Mouse (Mus musculus) midbrain, embryonic 11.5 days (tissue): ENCODE measurements at regions not wholly inside any gene's neighbourhood (a gene's known extent, or its start where the extent isn't known, plus 50 kb on each side); places are given as distances from the start of the nearest gene placed in this dataset.

Experiments used
- ATAC-seq: fragments of 200-750 bp; cut with Nextera tagmentation; 2 replicates; pipeline ENCODE4 v1.8.0; 2017; ENCODE audit warnings: moderate TSS enrichment, moderate library complexity; ENCODE audit not compliant: low FRiP score
- DNase-seq: peaks from one replicate; pipeline ENCODE4 v3.0.0; 2015; ENCODE audit warnings: low spot score; ENCODE audit errors: missing footprints
- H3K27ac ChIP-seq: fragments of 300-500 bp; sonication (generic); 2 replicates; pipeline ENCODE4 v1.5.1; 2014; ENCODE audit warnings: low read depth, low read length
- H3K27me3 ChIP-seq: fragments of 300-500 bp; sonication (generic); 2 replicates; pipeline ENCODE4 v1.6.1; 2014; ENCODE audit warnings: mild to moderate bottlenecking, low read length, moderate library complexity, mixed read lengths; ENCODE audit not compliant: control insufficient read depth, insufficient read depth
- H3K36me3 ChIP-seq: fragments of 300-500 bp; sonication (generic); 2 replicates; pipeline ENCODE4 v1.6.1; 2014; ENCODE audit warnings: mild to moderate bottlenecking, low read length, moderate library complexity, mixed read lengths; ENCODE audit not compliant: control insufficient read depth, insufficient read depth
- H3K4me1 ChIP-seq: fragments of 300-500 bp; sonication (generic); 2 replicates; pipeline ENCODE4 v1.6.1; 2014; ENCODE audit warnings: low read length; ENCODE audit not compliant: control insufficient read depth, insufficient read depth
- H3K4me2 ChIP-seq: fragments of 300-500 bp; sonication (generic); 2 replicates; pipeline ENCODE4 v1.6.1; 2014; ENCODE audit warnings: mild to moderate bottlenecking, moderate library complexity
- H3K4me3 ChIP-seq: fragments of 300-500 bp; sonication (generic); 2 replicates; pipeline ENCODE4 v1.5.1; 2014; ENCODE audit warnings: low read depth, low read length
- H3K9ac ChIP-seq: fragments of 300-500 bp; sonication (generic); 2 replicates; pipeline ENCODE4 v1.6.1; 2014; ENCODE audit warnings: low read length
- H3K9me3 ChIP-seq: fragments of 300-500 bp; sonication (generic); 2 replicates; pipeline ENCODE4 v1.6.1; 2016; ENCODE audit warnings: low read length; ENCODE audit not compliant: control insufficient read depth
- WGBS: fragments of 180-500 bp; shearing (Covaris S2); extraction: QIAGEN DNeasy Blood & Tissue Kit; methylation state at CpG from one replicate; pipeline ENCODE4 v1.1.7; 2014; 5-methylcytosine and 5-hydroxymethylcytosine counted together

- Histone ChIP-seq H3K9me3 (no peaks in the 10 kb centered on the region), H3K9ac (no peak overlapping the region), H3K36me3 (no peaks in the 10 kb centered on the region), H3K4me3 (no peak overlapping the region), H3K4me2 (no peak overlapping the region), H3K27me3 (no peaks in the 10 kb centered on the region), H3K4me1 (no peaks in the 10 kb centered on the region), H3K27ac (no peak overlapping the region)
- ATAC-seq: no peak
- peak; percentile 12 for DNase-seq
- 74% methylated on average over 5 of the region's 5 CpGs for WGBS
Measured at GRCm38 (mm10) chr2:148107607-148108115, 60.9 kb upstream of the Foxa2 start.

- Histone ChIP-seq H3K4me1 (no peaks in the 10 kb centered on the region), H3K27me3 (no peaks in the 10 kb centered on the region), H3K4me2 (no peak overlapping the region), H3K27ac (no peak overlapping the region), H3K36me3 (no peaks in the 10 kb centered on the region), H3K9me3 (no peaks in the 10 kb centered on the region), H3K4me3 (no peak overlapping the region), H3K9ac (no peak overlapping the region)
- DNase-seq (peak; percentile 85), ATAC-seq (no peak)
- WGBS: 47% methylated on average over 2 of the region's 2 CpGs
Measured at GRCm38 (mm10) chr2:148110149-148110548, 63.4 kb upstream of the Foxa2 start.

- DNase-seq (peak; percentile 87), ATAC-seq (peak; percentile 43)
- Histone ChIP-seq H3K36me3 (no peaks in the 10 kb centered on the region), H3K27ac (no peak overlapping the region), H3K4me1 (no peaks in the 10 kb centered on the region), H3K4me2 (no peak overlapping the region), H3K9ac (no peak overlapping the region), H3K4me3 (no peak overlapping the region), H3K9me3 (no peaks in the 10 kb centered on the region), H3K27me3 (no peaks in the 10 kb centered on the region)
- 22% methylated on average over 10 of the region's 10 CpGs for WGBS
Measured at GRCm38 (mm10) chr2:148111889-148112288, 65.1 kb upstream of the Foxa2 start.

GRCm38 (mm10) chr2:148113184-148113583, 66.4 kb upstream of the Foxa2 start:
- Histone ChIP-seq H3K4me2 (no peak overlapping the region), H3K9ac (no peak overlapping the region), H3K4me3 (no peak overlapping the region), H3K4me1 (no peaks in the 10 kb centered on the region), H3K27me3 (no peaks in the 10 kb centered on the region), H3K9me3 (no peaks in the 10 kb centered on the region), H3K27ac (no peak overlapping the region), H3K36me3 (no peaks in the 10 kb centered on the region)
- WGBS: 64% methylated on average over 2 of the region's 2 CpGs
- no peak for ATAC-seq
- no peak for DNase-seq

- H3K4me1 ChIP-seq: no peaks in the 10 kb centered on the region
- no peak overlapping the region for H3K4me2 ChIP-seq
- H3K36me3 ChIP-seq: no peaks in the 10 kb centered on the region
- no peak overlapping the region for H3K27ac ChIP-seq
- no peak overlapping the region for H3K4me3 ChIP-seq
- H3K9me3 ChIP-seq: no peaks in the 10 kb centered on the region
- H3K27me3 ChIP-seq: no peaks in the 10 kb centered on the region
- WGBS: 28% methylated on average over 4 of the region's 4 CpGs
- ATAC-seq (peak; percentile 94), DNase-seq (peak; percentile 89)
- H3K9ac ChIP-seq: no peak overlapping the region
Measured at GRCm38 (mm10) chr2:148114600-148114999, 67.8 kb upstream of the Foxa2 start.

- H3K9ac ChIP-seq: no peak overlapping the region
- no peak overlapping the region for H3K27ac ChIP-seq
Measured at GRCm38 (mm10) chr2:148116033-148116790, 69.4 kb upstream of the Foxa2 start.

GRCm38 (mm10) chr2:148117420-148117819, 70.7 kb upstream of the Foxa2 start:
- Histone ChIP-seq H3K9ac (no peak overlapping the region), H3K27ac (no peak overlapping the region), H3K4me1 (no peaks in the 10 kb centered on the region), H3K36me3 (no peaks in the 10 kb centered on the region), H3K4me2 (no peak overlapping the region), H3K9me3 (no peaks in the 10 kb centered on the region), H3K27me3 (no peaks in the 10 kb centered on the region), H3K4me3 (no peak overlapping the region)
- ATAC-seq (no peak), DNase-seq (no peak)
- WGBS: 47% methylated on average over 2 of the region's 2 CpGs

More at GRCm38 (mm10) chr2:148116033-148116790, 69.4 kb upstream of the Foxa2 start:
- H3K36me3 ChIP-seq: no peaks in the 10 kb centered on the region
- H3K27me3 ChIP-seq: no peaks in the 10 kb centered on the region
- 87% methylated on average over 3 of the region's 3 CpGs for WGBS
- no peak overlapping the region for H3K4me2 ChIP-seq
- H3K4me3 ChIP-seq: no peak overlapping the region
- DNase-seq: no peak
- H3K4me1 ChIP-seq: no peaks in the 10 kb centered on the region
- no peak for ATAC-seq
- H3K9me3 ChIP-seq: no peaks in the 10 kb centered on the region

GRCm38 (mm10) chr2:148121885-148122876, 75.4 kb upstream of the Foxa2 start:
- H3K4me3 ChIP-seq: no peak overlapping the region

GRCm38 (mm10) chr2:148123780-148124179, 77.0 kb upstream of the Foxa2 start:
- H3K4me2 ChIP-seq: no peak overlapping the region
- no peaks in the 10 kb centered on the region for H3K36me3 ChIP-seq
- H3K4me3 ChIP-seq: no peak overlapping the region
- H3K9me3 ChIP-seq: no peaks in the 10 kb centered on the region
- H3K27me3 ChIP-seq: no peaks in the 10 kb centered on the region
- ATAC-seq (no peak), DNase-seq (no peak)
- no peaks in the 10 kb centered on the region for H3K4me1 ChIP-seq
- H3K27ac ChIP-seq: no peak overlapping the region
- 54% methylated on average over 3 of the region's 3 CpGs for WGBS
- H3K9ac ChIP-seq: no peak overlapping the region

More at GRCm38 (mm10) chr2:148121885-148122876, 75.4 kb upstream of the Foxa2 start:
- H3K9ac ChIP-seq: no peak overlapping the region
- no peak overlapping the region for H3K27ac ChIP-seq
- no peak overlapping the region for H3K4me2 ChIP-seq
- no peaks in the 10 kb centered on the region for H3K9me3 ChIP-seq
- no peaks in the 10 kb centered on the region for H3K27me3 ChIP-seq
- no peaks in the 10 kb centered on the region for H3K36me3 ChIP-seq
- DNase-seq: peak; percentile 89
- no peaks in the 10 kb centered on the region for H3K4me1 ChIP-seq
- WGBS: 46% methylated on average over 13 of the region's 13 CpGs
- peak; percentile 70; the same call in 1 of the 2 replicates for ATAC-seq
